In the genomic region with DNA sequence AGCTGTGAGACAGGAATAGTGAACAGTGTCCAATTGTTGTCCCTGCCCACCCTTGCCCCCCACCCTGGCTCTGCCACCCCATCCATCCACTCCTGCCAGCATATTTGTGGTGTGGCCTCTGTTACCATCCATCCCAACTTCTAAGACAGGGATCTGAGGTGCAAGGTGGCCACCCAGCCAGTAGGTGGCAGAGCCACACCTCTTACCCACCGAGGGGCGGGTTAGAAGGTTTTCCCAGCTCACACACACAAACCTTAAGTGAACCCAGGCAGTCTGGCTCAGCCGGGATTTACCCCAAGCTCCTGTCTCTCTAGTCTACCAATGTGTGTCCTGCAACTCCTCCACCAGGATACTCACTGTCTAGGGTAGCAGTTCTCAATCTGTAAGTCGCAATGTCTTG, we compare ENCODE assay signal across 9 mouse cellular contexts. TPM values are rescaled to one million over a fixed set of nuclear protein-coding genes. Genes with fewer than 3 reads are reported as not detected.
DNase-seq lines count a peak whose midpoint lies in the region; ATAC-seq and TF ChIP-seq lines count a peak whose summit lies in the region.
"Had no signal": no experiment of that assay in that cellular context is flagged by ENCODE, and none has a peak within 500 bp of the region (broad histone marks: within the 10 kb centered on the region; RNA-seq: fewer than 3 reads in every experiment).

No protein-coding gene starts in this region.

- no peak for ATAC-seq in forebrain, embryonic 11.5 days (replicated peaks; ENCODE audit: low FRiP score)
- no peak for ATAC-seq in forebrain, embryonic 12.5 days (ENCODE audit: low FRiP score)
- ATAC-seq in neural tube, embryonic 11.5 days (ENCODE audit: insufficient read depth, low FRiP score, low TSS enrichment): no peak

- no peak overlapping the region for H3K9ac ChIP-seq in forebrain, embryonic 11.5 days (ENCODE audit: low read length)
- H3K9ac ChIP-seq in forebrain, embryonic 12.5 days: no peak overlapping the region
- no peak overlapping the region for H3K9ac ChIP-seq in neural tube, embryonic 11.5 days (ENCODE audit: low read length)

- no peak for TF ChIP-seq POLR2A in kidney, adult 2 months (IDR thresholded peaks at IDR 0.05; ENCODE audit: low read depth, low read length)

- H3K4me3 ChIP-seq in forebrain, embryonic 11.5 days (ENCODE audit: low read depth, low read length): no peak overlapping the region
- no peak overlapping the region for H3K4me3 ChIP-seq in forebrain, embryonic 12.5 days (replicated peaks)
- H3K4me3 ChIP-seq in neural tube, embryonic 11.5 days (ENCODE audit: low read depth, low read length): no peak overlapping the region
- H3K4me3 ChIP-seq in kidney, adult 2 months (ENCODE audit: insufficient read depth, low read depth, low read length): no peak overlapping the region
- H3K4me3 ChIP-seq: myocyte had no signal

- no peak overlapping the region for H3K27ac ChIP-seq in forebrain, embryonic 11.5 days (ENCODE audit: low read depth, low read length)
- H3K27ac ChIP-seq in forebrain, embryonic 12.5 days: no peak overlapping the region
- H3K27ac ChIP-seq in neural tube, embryonic 11.5 days (ENCODE audit: low read depth, low read length): no peak overlapping the region
- H3K27ac ChIP-seq in kidney, adult 2 months (ENCODE audit: insufficient read depth, low read depth, low read length): no peak overlapping the region

- H3K4me2 ChIP-seq in forebrain, embryonic 11.5 days (ENCODE audit: low read depth, low read length, severe bottlenecking): no peak overlapping the region
- no peak overlapping the region for H3K4me2 ChIP-seq in forebrain, embryonic 12.5 days
- H3K4me2 ChIP-seq in neural tube, embryonic 11.5 days (ENCODE audit: low read depth): no peak overlapping the region

- peak; percentile 92 for TF ChIP-seq CTCF in kidney, adult 2 months (conservative IDR thresholded peaks at IDR 0.05; ENCODE audit: insufficient read depth, insufficient read length, low read depth, low read length)

- H3K27me3 ChIP-seq in forebrain, embryonic 11.5 days (ENCODE audit: control insufficient read depth, insufficient read depth, low read length): no peaks in the 10 kb centered on the region
- peaks cover 5% of the 10 kb centered on the region for H3K27me3 ChIP-seq in forebrain, embryonic 12.5 days
- no peaks in the 10 kb centered on the region for H3K27me3 ChIP-seq in neural tube, embryonic 11.5 days (ENCODE audit: control insufficient read depth, insufficient read depth, low read length)
- H3K27me3 ChIP-seq in kidney, adult 2 months (replicated peaks; ENCODE audit: control insufficient read depth, insufficient read depth, low read length): no peaks in the 10 kb centered on the region

- WGBS in forebrain, embryonic 11.5 days: 26% methylated on average over 4 of the region's 4 CpGs
- 26% methylated on average over 4 of the region's 4 CpGs for WGBS in forebrain, embryonic 12.5 days
- WGBS in neural tube, embryonic 11.5 days: 27% methylated on average over 4 of the region's 4 CpGs
- WGBS in kidney, adult 2 months: 25% methylated on average over 4 of the region's 4 CpGs

- no peaks in the 10 kb centered on the region for H3K36me3 ChIP-seq in forebrain, embryonic 11.5 days (ENCODE audit: control insufficient read depth, insufficient read depth, low read length)
- H3K36me3 ChIP-seq in forebrain, embryonic 12.5 days (replicated peaks): no peaks in the 10 kb centered on the region
- H3K36me3 ChIP-seq in neural tube, embryonic 11.5 days (ENCODE audit: control insufficient read depth, insufficient read depth, low read length): no peaks in the 10 kb centered on the region
- no peaks in the 10 kb centered on the region for H3K36me3 ChIP-seq in kidney, adult 2 months (ENCODE audit: control insufficient read depth, insufficient read depth, low read length)

- no peaks in the 10 kb centered on the region for H3K9me3 ChIP-seq in forebrain, embryonic 11.5 days (ENCODE audit: control insufficient read depth, low read length)
- H3K9me3 ChIP-seq in forebrain, embryonic 12.5 days: no peaks in the 10 kb centered on the region
- H3K9me3 ChIP-seq in neural tube, embryonic 11.5 days (ENCODE audit: control insufficient read depth, low read length): no peaks in the 10 kb centered on the region

- no peaks in the 10 kb centered on the region for H3K4me1 ChIP-seq in forebrain, embryonic 11.5 days (replicated peaks; ENCODE audit: control insufficient read depth, insufficient read depth, low read length)
- no peaks in the 10 kb centered on the region for H3K4me1 ChIP-seq in forebrain, embryonic 12.5 days
- H3K4me1 ChIP-seq in neural tube, embryonic 11.5 days (ENCODE audit: control insufficient read depth, insufficient read depth, low read length): no peaks in the 10 kb centered on the region
- H3K4me1 ChIP-seq in kidney, adult 2 months (ENCODE audit: control insufficient read depth, insufficient read depth, low read length): no peaks in the 10 kb centered on the region

- peak; percentile 67 for DNase-seq in forebrain, embryonic 11.5 days (ENCODE audit: low spot score)
- DNase-seq in neural tube, embryonic 11.5 days (ENCODE audit: low spot score): peak; percentile 45
- DNase-seq in neural tube, embryonic 10.5 days (ENCODE audit: extremely low spot score, low spot score): no peak
- DNase-seq in brain, adult 2 months (ENCODE audit: low read depth, low spot score): peak; percentile 59
- peak; percentile 70 for DNase-seq in kidney, adult 2 months
- DNase-seq in naive thymus-derived CD4-positive, alpha-beta T cell, adult 2 months (ENCODE audit: low read depth): peak; percentile 73
- no peak for DNase-seq in spleen, postnatal 14 days (ENCODE audit: low spot score in 2 of 2)

RNA-seq across cellular contexts. Expression of gene Lamc3, which starts 30.5 kb away (rescaled TPM):
- polyA plus RNA-seq in forebrain, embryonic 11.5 days (2014; fragmentation: Nextera tagmentation; extraction: Ambion mirVana): 6.1 and 6.3 TPM in 2 replicates
- 5.2 and 5.6 TPM in 2 replicates for polyA plus RNA-seq in forebrain, embryonic 12.5 days (2016; fragmentation: Nextera tagmentation; extraction: Ambion mirVana)
- polyA plus RNA-seq in neural tube, embryonic 11.5 days (2014; fragmentation: Nextera tagmentation; extraction: Ambion mirVana): 6.6 and 8.1 TPM in 2 replicates
- 20.7 and 24.8 TPM in 2 replicates for polyA plus RNA-seq in kidney, adult 2 months (2012; rRNA removed)

RNA-seq across cellular contexts. Expression of gene Aif1l, which starts 32.3 kb away (rescaled TPM):
- 78.3 and 79.6 TPM in 2 replicates for polyA plus RNA-seq in forebrain, embryonic 11.5 days (2014; fragmentation: Nextera tagmentation; extraction: Ambion mirVana)
- polyA plus RNA-seq in forebrain, embryonic 12.5 days (2016; fragmentation: Nextera tagmentation; extraction: Ambion mirVana): 73.5 and 86.5 TPM in 2 replicates
- polyA plus RNA-seq in neural tube, embryonic 11.5 days (2014; fragmentation: Nextera tagmentation; extraction: Ambion mirVana): 53.5 and 60.3 TPM in 2 replicates
- polyA plus RNA-seq in kidney, adult 2 months (2012; rRNA removed): 152 and 177 TPM in 2 replicates

RNA-seq across cellular contexts. Expression of gene Nup214, which starts 56.6 kb away (rescaled TPM):
- 76.0 and 81.8 TPM in 2 replicates for polyA plus RNA-seq in forebrain, embryonic 11.5 days (2014; fragmentation: Nextera tagmentation; extraction: Ambion mirVana)
- 87.4 and 90.3 TPM in 2 replicates for polyA plus RNA-seq in forebrain, embryonic 12.5 days (2016; fragmentation: Nextera tagmentation; extraction: Ambion mirVana)
- polyA plus RNA-seq in neural tube, embryonic 11.5 days (2014; fragmentation: Nextera tagmentation; extraction: Ambion mirVana): 71.2 and 72.7 TPM in 2 replicates
- 41.3 and 41.8 TPM in 2 replicates for polyA plus RNA-seq in kidney, adult 2 months (2012; rRNA removed)

Comparison
In these comparisons a context has a peak if more than half of its experiments do, and no peak if none do; other contexts are left out.
1. DNase-seq: peak in forebrain, embryonic 11.5 days (single experiment), neural tube, embryonic 11.5 days (single experiment), brain, adult 2 months (single experiment), kidney, adult 2 months (single experiment) and naive thymus-derived CD4-positive, alpha-beta T cell, adult 2 months (single experiment); none in neural tube, embryonic 10.5 days (single experiment) and spleen, postnatal 14 days (0 of 2).